Mouse (Mus musculus) heart, postnatal 4 days (tissue): Measurements from ENCODE around the gene Hdac9. TPM values are rescaled to one million over a fixed set of nuclear protein-coding genes. Genes with fewer than 3 reads are reported as not detected.

Experiments
- DNase-seq: peaks from one replicate; pipeline ENCODE4 v3.0.0; 2021
- total RNA-seq, 2 experiments: library from RNA; stranded (reverse); gene quantifications; 2 replicates each; pipeline ENCODE4 v1.2.3; 2021

The Hdac9 gene
- total RNA-seq, 2 experiments from 2014 or later: 15.4 to 18.2 TPM

- DNase-seq: no peak
These were observed 578.0 kb downstream of the Hdac9 start for GRCm38 (mm10) chr12:34338886-34339285.

- DNase-seq: no peak
These were observed 582.3 kb downstream of the Hdac9 start for GRCm38 (mm10) chr12:34334455-34335084.

- no peak for DNase-seq
These were observed 584.0 kb downstream of the Hdac9 start for GRCm38 (mm10) chr12:34332884-34333283.

GRCm38 (mm10) chr12:34327111-34327510, 589.8 kb downstream of the Hdac9 start:
- DNase-seq: no peak

- DNase-seq: no peak
These were observed 604.7 kb downstream of the Hdac9 start for GRCm38 (mm10) chr12:34312113-34312719.

- DNase-seq: no peak
These were observed 611.4 kb downstream of the Hdac9 start for GRCm38 (mm10) chr12:34305453-34305852.

- no peak for DNase-seq
These were observed 624.5 kb downstream of the Hdac9 start for GRCm38 (mm10) chr12:34292346-34292745.

- DNase-seq: no peak
These were observed 629.7 kb downstream of the Hdac9 start for GRCm38 (mm10) chr12:34287218-34287617.

- DNase-seq: no peak
These were observed 632.0 kb downstream of the Hdac9 start for GRCm38 (mm10) chr12:34284888-34285287.

GRCm38 (mm10) chr12:34284396-34284795, 632.5 kb downstream of the Hdac9 start:
- DNase-seq: no peak

- no peak for DNase-seq
These were observed 638.1 kb downstream of the Hdac9 start for GRCm38 (mm10) chr12:34278822-34279221.

GRCm38 (mm10) chr12:34273816-34274215, 643.1 kb downstream of the Hdac9 start:
- no peak for DNase-seq

- no peak for DNase-seq
These were observed 646.8 kb downstream of the Hdac9 start for GRCm38 (mm10) chr12:34270096-34270495.

GRCm38 (mm10) chr12:34269472-34270040, 647.3 kb downstream of the Hdac9 start:
- DNase-seq: no peak

- DNase-seq: no peak
These were observed 657.2 kb downstream of the Hdac9 start for GRCm38 (mm10) chr12:34259651-34260050.

GRCm38 (mm10) chr12:34249160-34249559, 667.7 kb downstream of the Hdac9 start:
- no peak for DNase-seq

GRCm38 (mm10) chr12:34248193-34249121, 668.4 kb downstream of the Hdac9 start:
- no peak for DNase-seq

GRCm38 (mm10) chr12:34238796-34239195, 678.1 kb downstream of the Hdac9 start:
- DNase-seq: no peak

- DNase-seq: no peak
These were observed 685.2 kb downstream of the Hdac9 start for GRCm38 (mm10) chr12:34231621-34232150.

- no peak for DNase-seq
These were observed 692.4 kb downstream of the Hdac9 start for GRCm38 (mm10) chr12:34224505-34224904.

- no peak for DNase-seq
These were observed 695.9 kb downstream of the Hdac9 start for GRCm38 (mm10) chr12:34221014-34221413.

- DNase-seq: no peak
These were observed 696.6 kb downstream of the Hdac9 start for GRCm38 (mm10) chr12:34220051-34220926.
